Mouse (Mus musculus) limb, embryonic 14.5 days (tissue): ENCODE results near the gene Lix1l. TPM values are rescaled to one million over a fixed set of nuclear protein-coding genes. Genes with fewer than 3 reads are reported as not detected.
"Not testable (repeated sequence)": the region's sequence is repeated elsewhere in the genome, so short reads cannot be mapped to it uniquely, and the experiment has no call there.

Source experiments
- ATAC-seq: fragments of 200-750 bp; cut with Nextera tagmentation; 2 replicates; pipeline ENCODE4 v1.8.0; 2017; ENCODE audit warnings: low read depth, moderate number of reproducible peaks, moderate TSS enrichment; ENCODE audit not compliant: low FRiP score
- DNase-seq: peaks from one replicate; pipeline ENCODE4 v3.0.0-alpha.2; 2015; ENCODE audit warnings: low spot score
- H3K27ac ChIP-seq: fragments of 300-500 bp; sonication (generic); replicated peaks from 2 replicates; pipeline ENCODE4 v1.5.1; 2014; ENCODE audit warnings: low read depth, mild to moderate bottlenecking, low read length, moderate library complexity, mixed read lengths
- H3K27me3 ChIP-seq: fragments of 300-500 bp; sonication (generic); 2 replicates; pipeline ENCODE4 v1.6.1; 2014; ENCODE audit warnings: low read length, mixed read lengths; ENCODE audit not compliant: control insufficient read depth, insufficient read depth
- H3K36me3 ChIP-seq: fragments of 300-500 bp; sonication (generic); 2 replicates; pipeline ENCODE4 v1.6.1; 2014; ENCODE audit warnings: mild to moderate bottlenecking, low read length, moderate library complexity, mixed read lengths; ENCODE audit not compliant: control insufficient read depth, insufficient read depth
- H3K4me1 ChIP-seq: fragments of 300-500 bp; sonication (generic); 2 replicates; pipeline ENCODE4 v1.6.1; 2014; ENCODE audit warnings: antibody characterized with exemption, low read length, mixed read lengths; ENCODE audit not compliant: control insufficient read depth, insufficient read depth
- H3K4me2 ChIP-seq: fragments of 300-500 bp; sonication (generic); replicated peaks from 2 replicates; pipeline ENCODE4 v1.6.1; 2014; ENCODE audit warnings: low read depth, mild to moderate bottlenecking, low read length, moderate library complexity; ENCODE audit not compliant: severe bottlenecking
- H3K4me3 ChIP-seq: fragments of 300-500 bp; sonication (generic); replicated peaks from 2 replicates; pipeline ENCODE4 v1.5.1; 2014; ENCODE audit warnings: low read length
- H3K9ac ChIP-seq: fragments of 300-500 bp; sonication (generic); 2 replicates; pipeline ENCODE4 v1.6.1; 2014; ENCODE audit warnings: mild to moderate bottlenecking, low read depth, low read length, moderate library complexity; ENCODE audit not compliant: severe bottlenecking
- H3K9me3 ChIP-seq: fragments of 300-500 bp; sonication (generic); 2 replicates; pipeline ENCODE4 v1.6.1; 2016; ENCODE audit warnings: low read length; ENCODE audit not compliant: control insufficient read depth
- POLR2A ChIP-seq: fragments of 200-500 bp; IDR thresholded peaks from 2 replicates; pipeline ENCODE4 v1.8.0; 2012; ENCODE audit warnings: inconsistent platforms, mild to moderate bottlenecking, moderate library complexity, borderline replicate concordance; ENCODE audit not compliant: insufficient read depth, insufficient read length; ENCODE audit errors: extremely low read depth
- WGBS: fragments of 180-500 bp; shearing (Covaris S2); extraction: QIAGEN DNeasy Blood & Tissue Kit; methylation state at CpG from one replicate; pipeline ENCODE4 v1.1.7; 2014; 5-methylcytosine and 5-hydroxymethylcytosine counted together
- polyA plus RNA-seq, 2 experiments: library from polyadenylated mRNA; depleted of rRNA in 1 of 2; stranded (reverse) in 1 of 2; unstranded in 1 of 2; fragments of >200 nt; fragmentation: Nextera tagmentation in 1 of 2; extraction: Ambion mirVana in 1 of 2; gene quantifications; 2 replicates each; pipeline versions ENCODE4 v1.2.1 to v1.2.3; 2012 to 2014

Gene Lix1l
- polyA plus RNA-seq, 2 experiments: 8.9 to 84.2 TPM

DNA sequence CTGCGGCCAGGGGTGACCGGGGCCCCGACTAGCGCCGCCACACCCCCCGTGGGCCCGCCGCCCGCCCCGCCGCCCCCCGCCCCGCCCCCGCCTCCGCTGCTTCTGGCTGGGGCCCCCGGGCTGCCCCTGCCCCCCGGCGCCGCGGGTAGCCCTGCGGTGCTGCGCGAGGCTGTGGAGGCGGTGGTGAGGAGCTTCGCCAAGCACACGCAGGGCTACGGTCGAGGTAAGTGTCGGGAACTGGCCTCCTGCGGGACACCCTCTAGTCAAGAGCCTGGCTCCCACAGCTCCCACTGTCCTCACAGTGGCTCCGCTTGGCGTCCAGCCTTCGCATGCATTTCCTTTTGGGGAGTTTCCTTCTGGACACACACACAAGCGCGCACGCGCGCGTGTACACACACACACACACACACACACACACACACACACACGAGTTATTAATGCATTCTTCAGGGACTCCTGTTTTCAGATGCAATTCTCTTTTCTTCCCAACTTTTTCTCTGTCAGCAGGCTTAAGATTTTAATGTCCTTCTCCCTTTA is 370 bp downstream of the Lix1l start:
- Histone ChIP-seq H3K4me1 (peaks cover 45% of the 10 kb centered on the region), H3K4me3 (peak overlapping the region; percentile 74)
- 6% methylated on average over 10 of the region's 40 CpGs for WGBS

DNA sequence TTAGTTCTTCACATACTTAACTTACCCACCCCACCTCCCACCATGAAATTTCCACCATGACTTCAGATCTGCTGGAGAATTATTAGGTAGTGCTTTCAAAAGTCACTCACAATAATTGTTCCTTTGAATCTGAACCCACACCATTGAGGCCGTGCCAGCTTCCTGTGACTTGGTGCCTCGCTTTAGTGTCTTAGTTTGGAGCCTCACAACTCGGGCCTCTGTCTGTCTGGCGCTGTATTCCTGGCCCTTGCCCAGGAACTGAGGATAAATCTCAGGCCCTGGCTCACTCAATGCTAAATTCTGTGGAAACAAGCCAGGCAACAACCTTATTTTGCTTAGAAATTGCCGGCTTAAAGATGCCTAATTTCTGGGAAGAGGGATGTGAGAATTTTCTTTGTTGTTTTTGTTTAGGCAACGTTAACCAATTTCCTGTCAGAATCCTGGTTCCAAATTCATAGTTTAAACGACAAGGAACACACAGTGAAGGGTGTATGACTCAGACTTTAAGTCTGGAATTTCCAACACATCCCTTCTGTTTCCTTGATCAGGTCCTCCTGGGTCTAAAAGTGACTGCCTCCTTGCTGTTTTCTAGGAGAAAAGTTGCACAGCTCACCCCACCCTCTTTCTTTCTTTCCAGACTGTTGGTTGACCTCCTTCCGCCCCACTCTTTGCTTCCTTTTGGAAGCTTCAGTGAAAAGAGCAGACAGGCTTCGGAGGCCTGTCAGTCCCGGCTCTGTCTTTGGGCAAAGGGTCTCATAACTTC is 1.2 kb downstream of the Lix1l start:
- peak overlapping the region; percentile 74 for H3K4me3 ChIP-seq

More for the DNA sequence above, 370 bp downstream of the Lix1l start:
- Histone ChIP-seq H3K36me3 (peaks cover 8% of the 10 kb centered on the region), H3K4me2 (peak overlapping the region; percentile 63), H3K27me3 (no peaks in the 10 kb centered on the region), H3K9ac (peak overlapping the region; percentile 86), H3K27ac (peak overlapping the region; percentile 91), H3K9me3 (no peaks in the 10 kb centered on the region)
- TF ChIP-seq POLR2A: peak; percentile 72; the same call in 1 of the 2 replicates
- ATAC-seq: peak; percentile 66
- DNase-seq: peak; percentile 77

DNA sequence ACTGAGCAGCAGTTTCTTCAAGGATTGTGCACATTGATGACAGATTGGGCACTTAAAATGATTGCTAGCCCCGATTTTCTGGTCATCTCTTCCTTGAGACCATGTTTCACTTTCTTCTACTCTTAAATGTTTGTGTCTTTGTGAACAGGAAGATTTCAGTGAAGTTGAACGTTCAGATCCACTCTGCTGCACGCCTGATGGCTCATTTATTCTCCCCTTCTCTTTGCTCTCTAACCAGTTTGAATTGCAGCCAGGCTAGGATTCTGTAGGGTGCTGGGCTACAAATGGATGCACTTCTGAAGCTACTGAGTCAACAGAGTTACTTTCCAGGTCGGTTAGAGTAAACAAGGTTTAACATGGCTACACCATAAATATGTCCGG is 1.7 kb downstream of the Lix1l start:
- H3K36me3 ChIP-seq: peaks cover 9% of the 10 kb centered on the region
- H3K27ac ChIP-seq: peak overlapping the region; percentile 91
- H3K4me3 ChIP-seq: peak overlapping the region; percentile 74
- ATAC-seq (no peak), DNase-seq (no peak)
- TF ChIP-seq POLR2A: no peak
- H3K27me3 ChIP-seq: no peaks in the 10 kb centered on the region
- WGBS: 40% methylated on average over 5 of the region's 5 CpGs
- peak overlapping the region; percentile 86 for H3K9ac ChIP-seq
- peaks cover 36% of the 10 kb centered on the region for H3K4me1 ChIP-seq
- H3K9me3 ChIP-seq: no peaks in the 10 kb centered on the region
- H3K4me2 ChIP-seq: peak overlapping the region; percentile 63

More for the DNA sequence above, 1.2 kb downstream of the Lix1l start:
- peak; percentile 28 for DNase-seq
- peaks cover 37% of the 10 kb centered on the region for H3K4me1 ChIP-seq
- peak overlapping the region; percentile 86 for H3K9ac ChIP-seq
- H3K27ac ChIP-seq: peak overlapping the region; percentile 91
- H3K9me3 ChIP-seq: no peaks in the 10 kb centered on the region
- no peaks in the 10 kb centered on the region for H3K27me3 ChIP-seq
- peaks cover 9% of the 10 kb centered on the region for H3K36me3 ChIP-seq
- WGBS: 21% methylated on average over 10 of the region's 10 CpGs
- ATAC-seq: no peak
- no peak for TF ChIP-seq POLR2A
- H3K4me2 ChIP-seq: peak overlapping the region; percentile 63

DNA sequence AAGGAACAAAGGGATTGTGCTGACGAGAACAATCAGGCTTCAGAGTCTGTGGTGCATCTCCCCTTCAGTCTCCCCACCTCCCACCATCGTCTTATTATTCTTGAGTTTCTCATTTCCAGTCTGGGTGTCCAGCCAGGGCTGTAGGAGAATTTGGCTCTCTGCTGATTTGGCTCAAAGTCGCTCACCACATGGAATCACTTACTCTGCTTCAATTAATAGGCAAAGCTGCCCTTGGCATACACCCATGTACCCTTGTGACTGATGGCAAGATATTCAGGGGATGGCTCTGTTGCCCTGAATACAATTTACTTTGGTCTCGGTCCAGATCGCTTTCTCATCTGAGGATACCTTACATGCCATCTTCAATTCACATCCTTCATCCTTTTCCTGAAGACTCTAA is 2.4 kb downstream of the Lix1l start:
- 45% methylated on average over 5 of the region's 5 CpGs for WGBS

DNA sequence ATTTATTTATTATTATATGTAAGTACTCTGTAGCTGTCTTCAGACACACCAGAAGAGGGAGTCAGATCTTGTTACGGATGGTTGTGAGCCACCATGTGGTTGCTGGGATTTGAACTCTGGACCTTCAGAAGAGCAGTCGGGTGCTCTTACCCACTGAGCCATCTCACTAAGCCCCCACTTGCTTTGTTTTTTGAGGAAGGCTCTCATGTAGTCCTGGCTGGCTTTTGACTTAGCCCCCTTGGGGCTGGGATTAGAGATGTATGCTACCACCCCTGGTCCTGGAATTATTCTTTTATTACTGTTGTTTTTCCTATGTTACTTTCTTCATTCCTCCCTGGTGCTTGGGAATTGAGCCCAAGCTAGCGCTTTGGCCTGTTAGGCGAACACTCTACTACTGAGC is 5.1 kb downstream of the Lix1l start:
- H3K4me3 ChIP-seq, DNase-seq, H3K9me3 ChIP-seq, H3K4me2 ChIP-seq, H3K27ac ChIP-seq, ATAC-seq, H3K27me3 ChIP-seq, H3K9ac ChIP-seq: not testable (repeated sequence)
- Histone ChIP-seq H3K4me1 (peaks cover 27% of the 10 kb centered on the region), H3K36me3 (peaks cover 17% of the 10 kb centered on the region)
- 82% methylated on average over 3 of the region's 4 CpGs for WGBS

More for the DNA sequence above, 2.4 kb downstream of the Lix1l start:
- Histone ChIP-seq H3K27ac (peak overlapping the region; percentile 91; the same call in 1 of the 2 replicates), H3K9me3 (no peaks in the 10 kb centered on the region), H3K4me2 (peak overlapping the region; percentile 63), H3K27me3 (no peaks in the 10 kb centered on the region), H3K9ac (peak overlapping the region; percentile 86; the same call in 1 of the 2 replicates), H3K4me1 (peaks cover 36% of the 10 kb centered on the region), H3K36me3 (peaks cover 13% of the 10 kb centered on the region), H3K4me3 (peak overlapping the region; percentile 74)
- TF ChIP-seq POLR2A: no peak
- peak; percentile 57 for DNase-seq
- no peak for ATAC-seq
